22 mouse cellular contexts compared by ENCODE assay signal in the genomic region with DNA sequence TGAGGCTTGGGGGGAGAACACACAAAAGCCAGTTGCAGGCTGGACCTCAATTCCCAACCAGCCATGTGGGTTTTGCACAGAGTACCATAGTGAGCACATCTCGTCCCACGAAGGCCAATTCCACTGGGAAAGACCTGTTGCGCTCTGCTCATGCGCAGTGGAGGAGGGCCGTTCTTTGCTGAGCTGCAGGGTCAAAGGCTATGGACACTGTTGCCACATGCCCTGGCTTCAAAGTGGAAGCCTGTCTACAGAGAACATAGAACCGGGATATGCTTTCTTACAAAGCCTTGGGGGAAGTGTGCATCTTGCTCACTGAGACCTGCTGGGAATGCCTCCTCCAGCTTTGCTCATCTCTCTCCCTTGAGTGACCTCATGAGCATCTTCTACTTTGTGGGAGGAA. TPM values are rescaled to one million over a fixed set of nuclear protein-coding genes. Genes with fewer than 3 reads are reported as not detected.
DNase-seq lines count a peak whose midpoint lies in the region; ATAC-seq and TF ChIP-seq lines count a peak whose summit lies in the region.
"Had no signal": no experiment of that assay in that cellular context is flagged by ENCODE, and none has a peak within 500 bp of the region (broad histone marks: within the 10 kb centered on the region; RNA-seq: fewer than 3 reads in every experiment).

No protein-coding gene starts in this region.

- H3K4me3 ChIP-seq in liver, adult 2 months (ENCODE audit: insufficient read depth, low read depth, low read length) = no peak overlapping the region
- H3K4me3 ChIP-seq in liver, embryonic 15.5 days (replicated peaks) = no peak overlapping the region
- no peak overlapping the region for H3K4me3 ChIP-seq in liver, postnatal 0 days (ENCODE audit: low read depth, low read length)
- H3K4me3 ChIP-seq: embryonic facial prominence, embryonic 10.5 days; embryonic facial prominence, embryonic 12.5 days; forebrain, embryonic 13.5 days; forebrain, embryonic 15.5 days had no signal

- H3K27me3 ChIP-seq in liver, adult 2 months (ENCODE audit: control insufficient read depth, insufficient read depth, low read length) = no peaks in the 10 kb centered on the region
- no peaks in the 10 kb centered on the region; the same call in 1 of the 2 replicates for H3K27me3 ChIP-seq in liver, embryonic 15.5 days
- H3K27me3 ChIP-seq in liver, postnatal 0 days (ENCODE audit: insufficient read depth, low read length) = no peaks in the 10 kb centered on the region
- H3K27me3 ChIP-seq: embryonic facial prominence, embryonic 12.5 days; forebrain, embryonic 13.5 days; forebrain, embryonic 15.5 days; Patski had no signal

- no peak overlapping the region for H3K4me2 ChIP-seq in liver, embryonic 15.5 days
- no peak overlapping the region for H3K4me2 ChIP-seq in liver, postnatal 0 days (ENCODE audit: low read depth, low read length)
- H3K4me2 ChIP-seq: embryonic facial prominence, embryonic 12.5 days; forebrain, embryonic 13.5 days; forebrain, embryonic 15.5 days had no signal

- DNase-seq in liver, adult 2 months (ENCODE audit: extremely low read depth, low read depth, low spot score) = peak; percentile 72
- no peak for DNase-seq in liver
- DNase-seq in liver, postnatal 0 days = no peak
- no peak for DNase-seq in heart, postnatal 25 days (ENCODE audit: low spot score)
- DNase-seq: adrenal gland, adult 8-10 months; adrenal gland, postnatal 14 days; adrenal gland, postnatal 36 days; B cell, adult 2 months; cerebellum, adult 11-12 months; cerebellum, adult 2 months; cerebellum, adult 9-10 months; cerebellum, postnatal 10 days; cerebellum, postnatal 25 days had no signal

- intact Hi-C loops in heart, postnatal 25 days (cut with DNase I) = no loop called here

- no peak for TF ChIP-seq EP300 in liver, postnatal 0 days (IDR thresholded peaks at IDR 0.05; ENCODE audit: low read depth)

- peaks cover 4% of the 10 kb centered on the region; the same call in 1 of the 2 replicates for H3K4me1 ChIP-seq in liver, adult 2 months (ENCODE audit: control insufficient read depth, insufficient read depth, low read length)
- H3K4me1 ChIP-seq in liver, embryonic 15.5 days (replicated peaks) = no peaks in the 10 kb centered on the region
- no peaks in the 10 kb centered on the region for H3K4me1 ChIP-seq in liver, postnatal 0 days (ENCODE audit: insufficient read depth)

- WGBS in liver, adult 2 months = 38% methylated on average over 6 of the region's 6 CpGs
- WGBS in liver, embryonic 15.5 days (ENCODE audit: insufficient replicate concordance) = 78% methylated on average over 6 of the region's 6 CpGs
- WGBS in liver, postnatal 0 days (ENCODE audit: insufficient replicate concordance) = 64% methylated on average over 6 of the region's 6 CpGs

- H3K9ac ChIP-seq in liver, adult 2 months (ENCODE audit: low read depth, low read length) = no peak overlapping the region
- H3K9ac ChIP-seq in liver, embryonic 15.5 days = no peak overlapping the region
- no peak overlapping the region for H3K9ac ChIP-seq in liver, postnatal 0 days (replicated peaks)
- H3K9ac ChIP-seq: embryonic facial prominence, embryonic 12.5 days; forebrain, embryonic 13.5 days; forebrain, embryonic 15.5 days had no signal

- no peak for TF ChIP-seq POLR2A in liver, adult 2 months (IDR thresholded peaks at IDR 0.05; ENCODE audit: extremely low read depth, insufficient read depth, low read length)

- peaks cover 6% of the 10 kb centered on the region; the same call in 1 of the 2 replicates for H3K9me3 ChIP-seq in liver, embryonic 15.5 days (replicated peaks)
- peaks cover 5% of the 10 kb centered on the region; the same call in 1 of the 2 replicates for H3K9me3 ChIP-seq in liver, postnatal 0 days (ENCODE audit: low read length)
- H3K9me3 ChIP-seq: forebrain, embryonic 15.5 days had no signal

- TF ChIP-seq CTCF in liver, adult 2 months (IDR thresholded peaks at IDR 0.05; ENCODE audit: low read depth, low read length) = no peak
- TF ChIP-seq CTCF in liver, postnatal 0 days (IDR thresholded peaks at IDR 0.05; ENCODE audit: low read depth) = no peak

- no peak overlapping the region for H3K27ac ChIP-seq in liver, adult 2 months (replicated peaks; ENCODE audit: insufficient read depth, low read depth, low read length)
- no peak overlapping the region for H3K27ac ChIP-seq in liver, embryonic 15.5 days (replicated peaks)
- H3K27ac ChIP-seq in liver, postnatal 0 days (ENCODE audit: low read depth) = no peak overlapping the region
- H3K27ac ChIP-seq: embryonic facial prominence, embryonic 10.5 days; embryonic facial prominence, embryonic 12.5 days; forebrain, embryonic 13.5 days; forebrain, embryonic 15.5 days had no signal

- H3K36me3 ChIP-seq in liver, adult 2 months (ENCODE audit: control insufficient read depth, insufficient read depth, low read length) = peaks cover 47% of the 10 kb centered on the region
- peaks cover 6% of the 10 kb centered on the region; the same call in 1 of the 2 replicates for H3K36me3 ChIP-seq in liver, embryonic 15.5 days (replicated peaks)
- H3K36me3 ChIP-seq in liver, postnatal 0 days (replicated peaks; ENCODE audit: insufficient read depth, low read length) = peaks cover 10% of the 10 kb centered on the region
- H3K36me3 ChIP-seq: G1E had no signal

- peak; percentile 42 for ATAC-seq in liver, embryonic 15.5 days (ENCODE audit: insufficient read depth)
- 0 out of 2 replicates have a peak, but pooled peaks have one; percentile 17 for ATAC-seq in liver, postnatal 0 days
- ATAC-seq: activated CD4-positive, CD25-positive, alpha-beta regulatory T cell, adult 4 months; CD4-positive, CD25-positive, alpha-beta regulatory T cell, adult 4 months; forebrain, embryonic 13.5 days; forebrain, embryonic 15.5 days; Patski had no signal

- H3K79me2 ChIP-seq in liver, adult 2 months (ENCODE audit: control insufficient read depth, insufficient read depth, low read length) = no peaks in the 10 kb centered on the region

RNA-seq across cellular contexts. Expression of a gene that starts 46.2 kb away (rescaled TPM):
- 14.8 and 15.7 TPM in 2 replicates for total RNA-seq in liver, adult 2 months (2014; rRNA removed)
- 4.9 and 5.0 TPM in 2 replicates for polyA plus RNA-seq in liver, adult 2 months (2012; rRNA removed)
- 10.5 and 12.3 TPM in 2 replicates for polyA plus RNA-seq in liver, embryonic 15.5 days (2015; fragmentation: Nextera tagmentation; extraction: Ambion mirVana)
- polyA plus RNA-seq in liver, postnatal 0 days (2015; fragmentation: Nextera tagmentation; extraction: Ambion mirVana) = 10.2 and 11.7 TPM in 2 replicates
- 10 to 100 TPM; 25.2 to 27.7 TPM for total RNA-seq in heart, postnatal 25 days (2021)
